Mouse (Mus musculus) R1 (cell line): Measurements from ENCODE around the gene Elmo1.
A peak's percentile ranks its signal among the peaks of the same experiment; 100 is the strongest.

Experiments
- DNase-seq: peaks from one replicate; pipeline ENCODE4 v3.0.0-alpha.2; 2018; ENCODE audit warnings: low read depth, low spot score

Gene Elmo1

GRCm38 (mm10) chr13:20205007-20205745 is 114.8 kb downstream of the Elmo1 start:
- DNase-seq = no peak

GRCm38 (mm10) chr13:20205746-20206145 is 115.3 kb downstream of the Elmo1 start:
- DNase-seq = no peak

DNA sequence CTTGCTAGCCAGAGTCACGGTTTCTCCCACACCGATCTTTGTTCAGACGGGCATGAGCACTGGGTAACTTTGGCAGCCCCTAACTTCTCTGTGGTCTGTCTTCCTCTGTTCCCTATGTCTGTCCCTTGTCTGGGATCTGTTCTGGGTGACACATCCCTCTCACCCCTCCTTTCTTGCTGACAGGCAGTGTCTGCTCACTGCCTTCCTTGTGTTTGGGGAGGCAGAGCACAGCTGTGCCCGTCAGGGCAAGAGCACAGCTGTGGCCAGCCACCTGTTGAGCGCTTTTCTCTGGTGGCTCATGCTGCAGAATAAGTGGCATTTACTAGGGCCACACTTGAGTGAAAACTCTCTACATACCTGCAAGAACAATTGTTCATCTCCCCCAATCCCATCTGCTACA is 116.7 kb downstream of the Elmo1 start:
- no peak for DNase-seq

DNA sequence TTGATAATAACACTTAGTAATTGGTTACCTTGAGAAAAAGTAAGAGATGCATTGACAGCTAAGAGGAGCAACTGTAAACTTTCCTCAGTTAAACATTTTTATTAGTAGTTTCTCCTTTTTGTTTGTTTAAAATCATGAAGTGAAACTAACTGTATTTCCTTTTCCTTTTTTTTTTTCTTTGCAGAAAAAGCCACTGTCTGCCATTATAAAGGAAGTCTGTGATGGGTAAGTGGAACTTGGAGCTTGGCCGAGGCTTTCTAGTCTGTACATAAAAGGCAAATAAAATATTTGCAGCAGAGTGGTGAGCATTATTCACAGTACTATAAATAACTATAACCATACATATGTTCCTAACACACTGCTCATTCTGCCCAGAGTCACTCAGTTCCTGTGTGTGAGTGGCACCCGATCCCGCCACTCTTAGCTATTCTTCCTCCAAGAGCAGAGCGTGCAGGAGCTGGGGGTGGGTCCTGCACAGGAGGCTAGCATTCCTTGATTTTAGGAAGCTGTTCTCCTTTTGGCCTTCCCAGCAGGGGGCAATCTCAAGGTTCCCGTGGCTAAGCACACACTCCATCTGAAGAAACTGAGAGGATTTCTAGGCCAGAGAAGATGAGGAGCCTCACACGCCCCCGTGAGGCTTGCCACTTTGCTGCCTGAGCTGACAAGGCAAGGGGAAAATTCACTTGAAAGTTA is 117.7 kb downstream of the Elmo1 start:
- peak; percentile 80 for DNase-seq

GRCm38 (mm10) chr13:20208867-20209266 is 118.5 kb downstream of the Elmo1 start:
- no peak for DNase-seq

DNA sequence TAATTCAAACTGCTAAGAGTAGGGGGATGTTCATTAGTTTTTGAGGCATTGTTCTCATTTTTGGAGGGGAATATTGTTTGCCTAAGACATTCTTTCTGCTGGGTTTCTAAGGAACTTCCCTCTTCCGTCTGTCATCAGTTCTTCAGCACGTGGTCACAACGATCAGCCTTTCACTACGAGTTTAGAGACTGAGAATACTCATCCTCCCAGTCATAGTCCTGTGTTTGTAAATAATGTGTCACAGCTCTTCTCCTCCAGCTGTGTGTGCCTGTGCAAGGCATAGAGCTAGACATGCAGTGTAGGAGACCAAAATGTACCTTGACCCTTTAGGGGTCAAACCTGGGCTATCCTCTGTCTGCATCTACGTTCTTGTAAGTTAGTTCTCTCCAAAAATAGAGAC is 121.4 kb downstream of the Elmo1 start:
- DNase-seq = no peak

GRCm38 (mm10) chr13:20212665-20213064 is 122.3 kb downstream of the Elmo1 start:
- DNase-seq = no peak

DNA sequence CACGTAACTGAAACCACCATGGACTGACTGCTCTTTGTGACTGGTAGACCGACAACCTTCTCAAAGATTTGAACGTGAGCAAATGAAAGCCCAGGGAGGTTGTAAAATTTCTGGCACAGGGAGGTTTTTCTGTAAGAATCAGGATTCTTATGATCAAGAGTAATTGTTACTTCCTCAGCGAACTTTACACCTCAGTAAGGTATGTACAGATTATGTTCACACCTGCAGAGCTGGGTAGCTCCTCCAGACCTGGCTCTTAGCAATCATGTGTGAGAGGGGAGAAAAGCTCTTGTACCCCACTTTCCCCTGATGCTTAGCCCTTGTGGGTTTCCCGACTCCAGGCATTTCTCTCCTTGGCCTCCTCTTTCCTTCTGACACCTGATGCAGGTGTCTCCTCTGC is 123.5 kb downstream of the Elmo1 start:
- DNase-seq = no peak

DNA sequence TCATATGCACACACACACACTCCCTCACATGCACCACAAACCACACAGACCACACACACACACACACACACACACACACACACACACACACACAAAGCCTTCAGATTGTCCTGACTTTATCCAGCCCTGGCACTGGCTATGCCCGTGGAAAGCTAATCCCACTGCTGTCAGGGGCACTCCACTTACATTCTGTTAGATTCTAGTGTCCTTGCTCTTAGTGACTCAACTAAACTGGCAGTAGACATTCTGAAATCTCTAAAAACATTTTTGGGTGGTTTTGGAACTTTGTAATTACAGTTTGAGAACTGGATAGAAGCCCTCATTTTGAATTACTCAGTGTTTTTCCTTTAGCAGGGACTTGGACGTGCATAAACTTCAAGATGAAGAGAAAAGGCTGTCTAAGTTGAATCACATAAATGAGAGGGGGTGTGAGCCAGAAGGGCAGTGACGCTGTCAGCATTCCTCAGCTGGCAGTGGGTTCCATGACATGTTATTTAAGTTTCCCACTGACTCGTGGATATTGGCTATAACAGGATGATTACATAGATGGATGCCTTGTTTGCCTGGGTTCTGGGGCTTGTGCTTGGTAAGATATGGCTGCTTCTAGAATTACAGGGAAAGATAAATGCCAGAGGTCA is 127.2 kb downstream of the Elmo1 start:
- DNase-seq = no peak

DNA sequence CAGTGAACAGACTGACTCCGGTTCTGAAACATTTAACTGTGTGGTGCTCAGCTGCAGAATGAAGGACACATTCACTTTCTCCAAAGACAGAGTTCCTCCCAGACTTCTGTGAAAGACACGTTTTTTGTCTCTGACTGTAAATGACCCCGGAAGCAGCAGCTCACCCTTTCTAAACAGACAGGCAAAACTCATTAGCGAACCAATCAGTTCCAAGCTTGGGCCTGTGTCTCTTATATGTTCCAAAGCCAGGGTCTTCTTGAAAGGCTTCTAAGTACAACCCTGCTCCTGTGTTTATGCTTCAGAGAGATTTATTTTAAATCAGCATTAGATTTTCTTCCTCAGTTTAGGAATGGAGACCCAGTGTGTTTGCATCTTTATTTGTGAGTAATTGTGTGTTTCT is 127.7 kb downstream of the Elmo1 start:
- no peak for DNase-seq

- DNase-seq = no peak
These were observed 130.0 kb downstream of the Elmo1 start for GRCm38 (mm10) chr13:20220414-20220813.

DNA sequence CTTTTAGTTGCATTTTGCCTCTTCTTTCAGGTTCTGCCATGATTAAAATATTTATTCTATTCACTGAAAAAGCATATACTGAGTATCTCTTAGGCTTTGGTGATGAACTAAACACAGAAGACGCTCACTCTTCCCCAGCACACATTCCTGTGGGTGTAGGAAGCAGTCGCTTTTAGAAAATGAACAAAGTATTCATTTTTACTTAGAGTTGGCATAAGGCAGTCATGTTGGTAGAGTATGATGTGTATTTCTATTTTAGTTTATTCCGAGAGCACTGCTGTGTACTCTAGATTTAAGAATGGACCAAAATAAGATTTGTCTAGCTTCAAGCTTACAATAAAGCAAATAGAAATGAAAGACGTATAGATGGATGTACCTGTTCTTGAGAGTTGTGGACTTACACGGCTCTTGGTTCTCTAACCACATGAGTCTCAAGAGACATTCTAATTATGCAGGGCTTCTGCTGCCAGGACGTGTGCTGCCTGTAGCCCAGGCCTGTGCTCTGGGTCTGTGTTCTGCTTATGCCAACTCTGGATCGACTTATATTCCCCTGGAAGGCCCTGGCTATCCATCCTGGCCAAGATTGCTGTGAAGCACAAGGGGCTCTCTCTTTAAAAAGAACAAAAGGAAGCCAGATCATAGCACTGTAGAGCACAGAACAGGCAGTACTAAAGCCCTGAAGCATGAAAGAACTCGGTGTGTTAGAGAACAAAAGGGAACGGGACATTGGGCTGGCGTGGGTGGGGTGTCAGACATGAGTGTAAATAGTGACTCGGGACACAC is 137.7 kb downstream of the Elmo1 start:
- no peak for DNase-seq

DNA sequence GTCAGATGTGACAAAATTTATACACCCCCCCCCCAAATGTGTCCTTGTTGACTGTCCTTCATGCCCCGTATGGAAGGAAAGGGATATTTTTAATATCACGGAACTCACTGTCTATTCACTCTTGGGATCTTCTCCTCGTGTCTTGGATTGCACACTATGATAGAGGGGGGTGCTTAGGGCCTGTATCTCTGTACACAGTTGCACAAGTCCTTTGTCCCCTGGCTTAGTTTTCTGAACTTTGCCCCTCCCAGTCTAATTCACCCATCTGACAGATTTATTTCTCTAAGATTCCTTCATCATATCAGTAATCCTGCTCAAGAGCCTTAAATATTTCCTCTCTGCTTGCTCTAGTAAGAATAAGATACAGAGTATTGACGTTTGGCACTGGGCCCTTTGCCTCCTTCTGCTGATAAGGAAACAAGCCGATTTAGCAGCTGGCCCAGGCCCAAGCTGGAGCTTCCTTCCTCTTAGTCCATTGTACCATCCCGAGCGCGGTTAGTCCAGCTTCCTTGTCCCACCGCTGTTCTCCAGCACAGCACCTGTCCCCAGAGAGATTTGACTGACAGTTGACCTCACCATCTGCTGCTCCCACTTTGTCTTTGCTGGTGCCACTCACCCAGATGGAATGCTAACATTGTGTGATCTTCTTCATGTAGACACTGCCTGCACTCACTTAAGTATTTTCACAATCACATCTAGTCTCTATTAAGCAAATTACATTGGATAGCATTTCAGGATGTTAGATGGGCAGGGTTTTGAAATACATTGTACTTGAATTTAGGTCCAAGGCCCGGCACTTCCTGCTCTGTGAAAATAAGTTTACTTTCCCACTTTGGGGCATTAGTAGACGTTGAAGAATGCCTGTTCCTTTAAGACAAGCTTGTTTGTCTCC is 141.7 kb downstream of the Elmo1 start:
- no peak for DNase-seq

- no peak for DNase-seq
These were observed 143.3 kb downstream of the Elmo1 start for GRCm38 (mm10) chr13:20233707-20234106.

DNA sequence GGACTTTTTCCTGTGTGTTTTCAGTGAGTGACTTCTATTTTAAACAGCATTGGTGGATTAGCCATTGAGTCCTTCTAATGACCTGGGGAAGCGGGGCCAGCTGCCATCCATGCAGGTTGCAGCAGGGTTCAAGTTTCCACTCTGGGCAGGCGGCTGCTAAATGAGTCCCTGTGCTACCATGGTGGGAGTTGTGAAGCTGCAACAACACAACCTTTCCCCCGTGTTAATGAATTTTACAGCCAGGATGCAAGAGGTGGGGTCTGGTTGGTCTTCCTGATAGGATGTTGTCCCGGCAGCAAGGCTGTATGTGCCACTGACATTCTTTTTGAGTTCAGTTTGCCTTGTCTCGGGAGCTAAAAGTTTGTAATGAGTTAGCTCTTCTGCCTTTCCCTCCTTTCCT is 147.2 kb downstream of the Elmo1 start:
- no peak for DNase-seq

DNA sequence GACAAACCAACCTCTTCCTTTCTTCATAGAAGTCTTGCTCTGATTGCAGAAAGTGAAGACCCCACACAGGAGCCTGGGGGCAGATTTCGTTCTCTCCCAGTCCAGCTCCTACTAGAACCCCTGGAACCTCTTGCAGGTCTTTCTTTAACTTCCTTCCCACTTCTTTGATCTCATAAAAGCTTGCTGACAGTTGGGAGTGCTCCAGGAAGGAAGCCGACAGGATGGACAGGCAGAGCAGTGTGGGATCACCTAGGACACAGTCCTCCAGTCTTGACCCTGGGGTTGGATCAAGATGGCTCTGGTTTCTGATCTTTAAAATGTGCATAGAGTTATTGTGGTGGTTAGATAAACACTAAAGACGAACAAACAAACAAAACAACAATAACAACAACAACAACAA is 147.8 kb downstream of the Elmo1 start:
- DNase-seq = no peak

GRCm38 (mm10) chr13:20238743-20239142 is 148.3 kb downstream of the Elmo1 start:
- no peak for DNase-seq

DNA sequence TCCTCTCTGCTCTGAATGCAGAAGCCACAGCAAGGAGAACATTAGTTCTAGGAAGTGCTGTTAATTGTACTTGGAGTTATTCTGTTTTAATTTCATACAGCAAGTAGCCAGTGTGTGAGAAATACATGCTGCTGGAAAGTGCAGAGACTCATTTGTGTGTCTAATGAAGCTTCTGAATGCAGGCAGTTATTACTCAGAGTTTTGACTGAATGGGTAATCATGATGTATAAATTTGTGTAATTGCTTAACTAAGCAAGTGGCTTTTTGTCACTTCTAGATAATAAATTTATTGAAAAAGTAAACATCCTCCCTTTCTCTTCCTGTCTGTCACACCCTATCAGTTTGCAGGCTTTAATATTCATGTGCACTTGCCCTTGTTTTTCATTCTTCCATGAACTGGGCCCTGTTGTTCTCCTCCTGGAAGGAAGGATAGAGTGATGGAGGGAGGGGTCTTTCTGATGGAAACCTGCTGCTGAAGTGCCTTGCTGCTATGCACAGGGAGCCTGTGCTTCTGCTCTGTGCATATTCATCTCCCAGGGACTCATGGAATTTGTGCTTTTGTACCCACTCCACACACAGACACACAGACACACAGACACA is 159.8 kb downstream of the Elmo1 start:
- no peak for DNase-seq

- DNase-seq = no peak
These were observed 164.5 kb downstream of the Elmo1 start for GRCm38 (mm10) chr13:20254911-20255310.

DNA sequence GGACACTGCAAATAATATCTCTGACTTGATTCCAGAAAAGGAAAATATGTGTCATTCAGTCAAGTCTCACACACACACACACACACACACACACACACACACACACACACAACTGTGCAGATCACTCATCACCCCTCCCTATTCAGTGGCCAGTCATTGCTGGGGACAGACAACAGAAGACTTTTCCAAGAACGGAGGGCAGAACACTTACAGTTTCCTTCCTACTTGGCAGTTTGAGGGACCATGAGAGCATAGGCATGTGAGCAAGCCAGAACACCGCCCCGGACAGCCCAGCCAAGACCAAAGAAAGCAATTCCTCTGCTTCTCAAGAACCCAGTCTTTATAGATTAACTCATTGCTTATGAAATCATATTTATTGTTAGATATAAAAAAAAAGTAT is 165.0 kb downstream of the Elmo1 start:
- DNase-seq = no peak

- DNase-seq = no peak
These were observed 166.2 kb downstream of the Elmo1 start for GRCm38 (mm10) chr13:20256613-20257012.
